Mouse (Mus musculus) cerebellum, adult 11-12 months (tissue): ENCODE results near the gene Gm10112.
A peak's percentile ranks its signal among the peaks of the same experiment; 100 is the strongest.

Experiments
- DNase-seq: peaks from one replicate; pipeline ENCODE4 v3.0.0; 2022

Gene Gm10112

GRCm38 (mm10) chrX:111168040-111168439 is at the start of gene Gm10112:
Gene Gm10112, plus strand, starts transcription at chrX:111168340.
- DNase-seq: no peak

GRCm38 (mm10) chrX:111189574-111189973 is 21.4 kb downstream of the Gm10112 start:
- DNase-seq: no peak

- DNase-seq: no peak
These were observed 28.2 kb downstream of the Gm10112 start for GRCm38 (mm10) chrX:111196376-111196775.

- DNase-seq: peak; percentile 2
These were observed 42.1 kb downstream of the Gm10112 start for GRCm38 (mm10) chrX:111210225-111210624.
